Mouse (Mus musculus): ENCODE measurements around the gene Ptpdc1. TPM values are rescaled to one million over a fixed set of nuclear protein-coding genes. Genes with fewer than 3 reads are reported as not detected.

Ptpdc1 gene
- polyA plus RNA-seq, 1 experiment from 2014 or later = 0.64 TPM

DNA sequence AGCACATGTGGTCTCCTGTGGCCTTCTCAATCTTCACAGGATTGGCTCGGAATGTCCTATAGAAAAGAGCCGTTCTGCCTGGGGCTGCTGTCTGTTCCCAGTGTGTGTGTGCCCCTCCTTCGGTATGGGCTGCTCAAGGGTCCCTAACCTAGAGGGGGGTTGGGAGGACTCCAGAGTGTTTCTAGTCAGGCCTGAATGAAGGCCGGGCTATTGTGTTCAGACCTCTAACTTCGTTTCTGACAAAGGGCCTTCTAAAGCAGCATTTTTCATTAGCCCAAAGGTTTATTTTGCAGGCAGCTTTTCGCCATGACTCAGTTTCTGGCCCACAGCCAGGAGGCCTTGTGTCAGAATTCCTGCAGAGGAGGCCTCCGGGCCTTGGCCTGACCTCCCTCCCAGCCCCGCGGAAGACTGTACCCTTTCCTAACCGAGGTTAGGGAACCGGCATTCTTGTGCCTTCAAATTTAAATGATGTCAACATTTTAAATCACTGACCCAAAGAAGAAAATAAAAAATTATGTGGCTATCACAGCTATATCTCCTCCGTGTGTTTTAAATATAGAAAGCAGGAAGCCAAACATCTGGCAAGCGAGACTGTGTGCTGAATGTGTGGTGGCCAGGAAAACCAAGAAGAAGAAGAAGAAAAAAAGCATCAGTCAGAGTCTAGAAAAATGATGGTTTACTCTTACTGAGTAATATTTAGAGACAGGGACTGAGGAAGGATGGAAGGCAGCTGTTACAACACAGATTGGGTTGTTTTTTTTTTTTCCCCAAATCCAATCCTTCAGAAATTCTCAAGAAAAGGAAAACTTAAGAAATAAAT lies 59.1 kb downstream of the Ptpdc1 start:
- Histone ChIP-seq H3K4me2 (ENCODE audit: low read depth, low read length) (no peak overlapping the region), H3K27ac (ENCODE audit: low read length) (peak overlapping the region; percentile 55), H3K4me1 (ENCODE audit: control insufficient read depth, low read depth, low read length) (no peaks in the 10 kb centered on the region), H3K36me3 (ENCODE audit: control insufficient read depth, insufficient read depth) (no peaks in the 10 kb centered on the region), H3K9me3 (replicated peaks; ENCODE audit: control insufficient read depth, low read length) (0 out of 2 replicates have a peak, but pooled peaks cover 3% of the 10 kb centered on the region), H3K4me3 (ENCODE audit: low read depth, low read length) (no peak overlapping the region), H3K9ac (ENCODE audit: low read depth, low read length) (no peak overlapping the region), H3K27me3 (ENCODE audit: control insufficient read depth, insufficient read depth, low read depth, low read length) (no peaks in the 10 kb centered on the region)
- ATAC-seq (ENCODE audit: low read depth) = 0 out of 2 replicates have a peak, but pooled peaks have one; percentile 30
- 44% methylated on average over 13 of the region's 13 CpGs for WGBS (ENCODE audit: insufficient replicate concordance)

DNA sequence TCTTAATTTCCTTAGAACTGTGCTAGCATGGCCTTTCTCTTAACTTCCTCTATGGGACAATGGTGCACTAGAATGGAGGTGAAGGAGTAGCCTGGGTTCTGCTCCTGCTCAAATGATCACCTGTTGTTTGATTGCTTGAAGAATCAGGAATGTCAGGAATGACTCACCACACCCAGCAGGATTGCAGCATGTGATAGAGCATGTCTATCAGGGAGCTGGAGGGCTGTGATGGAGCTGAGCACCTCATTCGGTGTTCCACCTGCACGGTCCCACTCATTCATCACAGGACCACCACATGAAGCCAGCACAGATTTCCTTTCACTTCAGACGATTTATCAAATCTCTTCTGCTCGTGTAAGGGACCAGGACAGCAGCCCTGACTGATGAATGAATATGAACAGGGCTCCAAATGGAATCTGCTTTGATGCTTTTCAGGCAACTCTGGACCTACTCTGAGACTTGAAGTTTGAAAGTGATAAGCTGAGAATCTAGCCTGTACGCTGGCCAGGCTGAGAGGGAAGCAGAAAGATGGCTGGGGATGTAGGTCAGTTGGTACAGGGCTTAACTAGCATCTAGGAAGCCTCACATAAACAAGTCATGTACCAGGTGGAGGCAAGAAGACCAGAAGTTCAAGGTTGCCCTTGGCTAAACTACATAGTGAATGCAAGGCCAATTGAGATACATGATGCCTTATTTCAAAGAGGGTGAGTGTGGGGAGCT lies 60.4 kb downstream of the Ptpdc1 start:
- Histone ChIP-seq H3K9me3 (replicated peaks; ENCODE audit: control insufficient read depth, low read length) (0 out of 2 replicates have a peak, but pooled peaks cover 3% of the 10 kb centered on the region), H3K9ac (ENCODE audit: low read depth, low read length) (no peak overlapping the region), H3K4me3 (ENCODE audit: low read depth, low read length) (no peak overlapping the region), H3K4me2 (ENCODE audit: low read depth, low read length) (no peak overlapping the region), H3K27me3 (ENCODE audit: control insufficient read depth, insufficient read depth, low read depth, low read length) (no peaks in the 10 kb centered on the region), H3K36me3 (ENCODE audit: control insufficient read depth, insufficient read depth) (no peaks in the 10 kb centered on the region), H3K4me1 (ENCODE audit: control insufficient read depth, low read depth, low read length) (no peaks in the 10 kb centered on the region), H3K27ac (ENCODE audit: low read length) (no peak overlapping the region)
- no peak for ATAC-seq (ENCODE audit: low read depth)
- 67% methylated on average over 5 of the region's 5 CpGs for WGBS (ENCODE audit: insufficient replicate concordance)

DNA sequence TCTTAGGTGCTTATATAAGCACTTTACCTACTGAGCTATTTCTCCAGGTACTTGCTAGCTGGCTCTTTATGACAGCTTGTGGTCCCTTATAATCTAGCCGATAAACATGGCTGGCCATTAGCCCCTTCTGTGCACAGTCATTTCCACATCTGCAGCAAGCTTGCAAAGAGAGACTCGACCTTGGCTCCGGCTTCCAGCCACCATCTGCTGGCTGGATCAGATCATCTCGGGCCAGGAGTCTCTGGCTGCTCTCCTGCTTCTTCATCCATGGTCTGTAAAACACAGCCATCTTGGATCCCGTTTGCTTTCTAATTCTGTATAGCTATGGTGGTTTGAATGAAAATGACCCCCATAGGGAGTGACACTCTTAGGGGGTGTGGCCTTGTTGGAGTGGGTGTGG lies 63.1 kb downstream of the Ptpdc1 start:
- no peaks in the 10 kb centered on the region for H3K4me1 ChIP-seq (ENCODE audit: control insufficient read depth, low read depth, low read length)
- H3K9ac ChIP-seq (ENCODE audit: low read depth, low read length) = no peak overlapping the region
- no peak overlapping the region for H3K4me3 ChIP-seq (ENCODE audit: low read depth, low read length)
- no peak overlapping the region for H3K4me2 ChIP-seq (ENCODE audit: low read depth, low read length)
- 0 out of 2 replicates have a peak, but pooled peaks cover 3% of the 10 kb centered on the region for H3K9me3 ChIP-seq (replicated peaks; ENCODE audit: control insufficient read depth, low read length)
- no peak for ATAC-seq (ENCODE audit: low read depth)
- H3K36me3 ChIP-seq (ENCODE audit: control insufficient read depth, insufficient read depth) = no peaks in the 10 kb centered on the region
- no peak overlapping the region for H3K27ac ChIP-seq (ENCODE audit: low read length)
- 73% methylated on average over 5 of the region's 5 CpGs for WGBS (ENCODE audit: insufficient replicate concordance)
- H3K27me3 ChIP-seq (ENCODE audit: control insufficient read depth, insufficient read depth, low read depth, low read length) = no peaks in the 10 kb centered on the region

DNA sequence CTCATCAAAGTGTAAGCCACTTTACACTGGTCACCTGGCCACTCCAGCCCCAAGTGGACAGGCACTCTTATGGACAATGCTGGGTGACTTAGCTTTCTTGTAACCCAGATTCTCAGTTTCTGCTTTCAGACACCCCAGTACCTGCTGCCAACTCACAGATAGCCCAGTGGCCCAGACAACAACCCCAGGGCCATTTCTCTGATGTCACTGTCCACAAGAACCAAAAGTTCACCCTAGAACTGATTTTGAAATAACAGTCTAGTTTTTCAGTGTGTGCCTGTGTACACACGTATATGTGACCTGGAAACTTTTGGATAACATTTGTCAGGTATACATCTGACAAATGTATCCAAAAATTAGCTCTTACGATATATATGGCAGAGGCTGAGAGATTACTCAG lies 64.0 kb downstream of the Ptpdc1 start:
- Histone ChIP-seq H3K9ac (ENCODE audit: low read depth, low read length) (no peak overlapping the region), H3K4me2 (ENCODE audit: low read depth, low read length) (no peak overlapping the region), H3K4me3 (ENCODE audit: low read depth, low read length) (no peak overlapping the region), H3K27me3 (ENCODE audit: control insufficient read depth, insufficient read depth, low read depth, low read length) (no peaks in the 10 kb centered on the region), H3K9me3 (replicated peaks; ENCODE audit: control insufficient read depth, low read length) (0 out of 2 replicates have a peak, but pooled peaks cover 3% of the 10 kb centered on the region), H3K4me1 (ENCODE audit: control insufficient read depth, low read depth, low read length) (no peaks in the 10 kb centered on the region), H3K36me3 (ENCODE audit: control insufficient read depth, insufficient read depth) (no peaks in the 10 kb centered on the region), H3K27ac (ENCODE audit: low read length) (no peak overlapping the region)
- 68% methylated on average over 2 of the region's 2 CpGs for WGBS (ENCODE audit: insufficient replicate concordance)
- ATAC-seq (ENCODE audit: low read depth) = no peak

DNA sequence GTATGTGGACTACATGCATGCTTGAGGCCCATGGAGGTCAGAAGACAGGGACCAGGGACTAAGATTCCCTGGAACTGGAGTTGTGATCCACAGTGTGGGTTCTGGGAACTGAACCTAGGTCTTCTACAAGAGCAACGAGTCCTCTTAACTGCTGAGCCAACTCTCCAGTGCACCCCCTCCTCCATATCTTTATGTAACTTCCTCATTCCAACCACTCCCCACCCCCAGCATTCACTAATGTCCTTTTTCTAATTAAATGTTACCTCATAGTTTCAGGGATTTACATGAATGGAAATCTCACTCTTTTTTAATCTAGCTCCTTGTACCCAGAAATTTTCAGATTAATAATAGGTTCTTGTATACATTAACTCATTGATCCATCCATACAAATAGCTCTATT lies 69.5 kb downstream of the Ptpdc1 start:
- Histone ChIP-seq H3K27me3 (ENCODE audit: control insufficient read depth, insufficient read depth, low read depth, low read length) (no peaks in the 10 kb centered on the region), H3K4me1 (ENCODE audit: control insufficient read depth, low read depth, low read length) (no peaks in the 10 kb centered on the region; the same call in 1 of the 2 replicates), H3K27ac (ENCODE audit: low read length) (no peak overlapping the region), H3K36me3 (ENCODE audit: control insufficient read depth, insufficient read depth) (no peaks in the 10 kb centered on the region), H3K9me3 (replicated peaks; ENCODE audit: control insufficient read depth, low read length) (no peaks in the 10 kb centered on the region), H3K4me2 (ENCODE audit: low read depth, low read length) (no peak overlapping the region), H3K4me3 (ENCODE audit: low read depth, low read length) (no peak overlapping the region), H3K9ac (ENCODE audit: low read depth, low read length) (no peak overlapping the region)
- 24% methylated on average over 1 of the region's 1 CpGs for WGBS (ENCODE audit: insufficient replicate concordance)
- no peak for ATAC-seq (ENCODE audit: low read depth)

DNA sequence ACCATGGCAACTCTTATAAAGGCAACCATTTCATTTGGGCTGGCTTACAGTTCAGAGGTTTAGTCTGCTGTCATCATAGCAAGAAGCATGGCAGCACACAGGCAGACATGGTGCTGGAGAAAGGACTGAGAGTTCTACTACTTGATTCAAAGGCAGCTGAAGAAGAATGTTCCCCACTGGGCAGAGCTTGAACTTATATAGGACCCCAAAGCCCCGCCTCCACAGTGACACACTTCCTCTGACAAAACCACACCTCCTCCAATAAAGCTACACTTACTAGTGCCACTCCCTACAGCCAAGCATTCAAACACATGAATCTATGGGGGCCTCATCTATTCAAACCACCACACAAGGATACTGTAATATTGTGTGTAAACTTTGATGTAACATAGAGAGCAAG lies 70.9 kb downstream of the Ptpdc1 start:
- Histone ChIP-seq H3K9ac (ENCODE audit: low read depth, low read length) (no peak overlapping the region), H3K27me3 (ENCODE audit: control insufficient read depth, insufficient read depth, low read depth, low read length) (no peaks in the 10 kb centered on the region), H3K4me1 (ENCODE audit: control insufficient read depth, low read depth, low read length) (no peaks in the 10 kb centered on the region; the same call in 1 of the 2 replicates), H3K27ac (ENCODE audit: low read length) (no peak overlapping the region), H3K36me3 (ENCODE audit: control insufficient read depth, insufficient read depth) (no peaks in the 10 kb centered on the region), H3K4me2 (ENCODE audit: low read depth, low read length) (no peak overlapping the region), H3K9me3 (replicated peaks; ENCODE audit: control insufficient read depth, low read length) (no peaks in the 10 kb centered on the region), H3K4me3 (ENCODE audit: low read depth, low read length) (no peak overlapping the region)
- WGBS (ENCODE audit: insufficient replicate concordance) = 36% methylated on average over 1 of the region's 1 CpGs
- no peak for ATAC-seq (ENCODE audit: low read depth)

DNA sequence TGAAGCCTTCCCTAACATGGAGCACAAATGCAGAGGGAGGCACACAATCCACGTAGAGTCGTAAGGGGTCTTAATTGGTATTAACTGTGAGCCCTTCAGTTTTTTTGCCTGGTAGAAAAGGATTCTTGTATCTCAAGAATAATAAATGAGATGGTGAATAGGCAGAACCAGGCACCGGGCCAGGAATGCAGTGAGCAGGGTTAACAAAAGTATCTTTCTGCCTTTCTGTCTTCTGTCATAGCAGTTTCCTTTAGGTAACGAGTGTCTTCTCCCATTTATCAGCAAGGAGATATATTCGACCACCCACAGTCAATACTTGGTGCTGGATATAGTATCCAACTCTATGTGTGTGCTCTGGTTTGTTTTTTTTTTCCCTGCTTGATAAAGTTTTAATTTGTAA lies 72.0 kb downstream of the Ptpdc1 start:
- Histone ChIP-seq H3K27ac (ENCODE audit: low read length) (no peak overlapping the region), H3K9me3 (replicated peaks; ENCODE audit: control insufficient read depth, low read length) (no peaks in the 10 kb centered on the region)
- WGBS (ENCODE audit: insufficient replicate concordance) = 58% methylated on average over 5 of the region's 5 CpGs

DNA sequence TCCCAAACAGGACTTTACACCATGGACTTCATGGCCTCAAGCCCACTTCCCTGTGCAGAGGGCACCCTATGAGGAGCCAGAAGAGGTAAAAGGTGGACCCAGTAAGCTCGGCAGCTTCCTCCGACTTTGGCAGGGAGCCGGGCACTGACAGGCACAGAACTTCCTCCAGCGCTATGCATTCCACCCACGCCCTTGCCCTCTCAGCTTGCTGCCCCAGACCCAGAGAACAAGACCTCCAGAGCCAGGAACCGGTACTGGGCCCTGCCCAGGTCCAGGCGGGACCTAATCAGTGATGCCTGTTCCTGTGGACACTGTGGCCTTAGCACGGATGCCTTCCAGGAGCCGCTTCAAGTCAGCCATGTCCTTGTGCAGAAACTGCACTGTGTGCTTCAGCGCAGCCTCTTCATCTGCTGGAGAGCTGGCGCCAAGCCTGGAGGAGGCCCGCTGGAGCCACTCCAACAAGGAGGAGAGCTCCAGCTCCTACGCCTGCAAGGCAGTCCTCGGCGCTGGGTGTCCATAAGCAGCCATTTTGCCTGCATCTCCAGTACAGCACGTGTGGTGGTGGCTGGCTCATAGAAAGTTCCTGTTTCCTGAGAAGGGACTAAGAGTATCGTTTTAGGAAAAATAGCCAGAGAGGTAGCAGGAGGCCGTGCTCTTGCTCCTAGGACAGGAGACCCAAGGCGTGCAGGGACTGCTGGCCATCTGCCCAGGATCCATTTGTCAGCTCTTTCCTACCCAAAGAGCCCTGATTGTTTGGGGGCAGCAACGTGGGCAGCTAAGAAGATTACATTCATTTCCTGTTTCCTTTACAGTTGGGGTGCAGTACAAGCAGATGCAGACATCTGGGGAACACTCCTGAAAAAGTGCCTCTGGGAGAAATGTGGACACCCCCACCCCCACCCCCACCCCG lies 73.0 kb downstream of the Ptpdc1 start:
- no peak overlapping the region for H3K27ac ChIP-seq (ENCODE audit: low read length)
- H3K27me3 ChIP-seq (ENCODE audit: control insufficient read depth, insufficient read depth, low read depth, low read length) = no peaks in the 10 kb centered on the region
- no peak overlapping the region for H3K9ac ChIP-seq (ENCODE audit: low read depth, low read length)
- 55% methylated on average over 21 of the region's 21 CpGs for WGBS (ENCODE audit: insufficient replicate concordance)
- peak; percentile 37; the same call in 1 of the 2 replicates for ATAC-seq (ENCODE audit: low read depth)
- no peaks in the 10 kb centered on the region; the same call in 1 of the 2 replicates for H3K4me1 ChIP-seq (ENCODE audit: control insufficient read depth, low read depth, low read length)
- no peaks in the 10 kb centered on the region for H3K9me3 ChIP-seq (replicated peaks; ENCODE audit: control insufficient read depth, low read length)
- H3K36me3 ChIP-seq (ENCODE audit: control insufficient read depth, insufficient read depth) = no peaks in the 10 kb centered on the region
- H3K4me3 ChIP-seq (ENCODE audit: low read depth, low read length) = no peak overlapping the region
- no peak overlapping the region for H3K4me2 ChIP-seq (ENCODE audit: low read depth, low read length)

More for the DNA sequence above, 72.0 kb downstream of the Ptpdc1 start:
- H3K36me3 ChIP-seq (ENCODE audit: control insufficient read depth, insufficient read depth) = no peaks in the 10 kb centered on the region
- no peaks in the 10 kb centered on the region; the same call in 1 of the 2 replicates for H3K4me1 ChIP-seq (ENCODE audit: control insufficient read depth, low read depth, low read length)
- no peaks in the 10 kb centered on the region for H3K27me3 ChIP-seq (ENCODE audit: control insufficient read depth, insufficient read depth, low read depth, low read length)
- no peak overlapping the region for H3K4me2 ChIP-seq (ENCODE audit: low read depth, low read length)
- H3K9ac ChIP-seq (ENCODE audit: low read depth, low read length) = no peak overlapping the region
- H3K4me3 ChIP-seq (ENCODE audit: low read depth, low read length) = no peak overlapping the region
- no peak for ATAC-seq (ENCODE audit: low read depth)
